Mouse (Mus musculus) limb, embryonic 14.5 days (tissue): ENCODE measurements around the gene Dnase2a. TPM values are rescaled to one million over a fixed set of nuclear protein-coding genes. Genes with fewer than 3 reads are reported as not detected.

Experiments used
- ATAC-seq: fragments of 200-750 bp; cut with Nextera tagmentation; 2 replicates; pipeline ENCODE4 v1.8.0; 2017; ENCODE audit warnings: low read depth, moderate number of reproducible peaks, moderate TSS enrichment; ENCODE audit not compliant: low FRiP score
- DNase-seq: peaks from one replicate; pipeline ENCODE4 v3.0.0-alpha.2; 2015; ENCODE audit warnings: low spot score
- H3K27ac ChIP-seq: fragments of 300-500 bp; sonication (generic); replicated peaks from 2 replicates; pipeline ENCODE4 v1.5.1; 2014; ENCODE audit warnings: low read depth, mild to moderate bottlenecking, low read length, moderate library complexity, mixed read lengths
- H3K27me3 ChIP-seq: fragments of 300-500 bp; sonication (generic); 2 replicates; pipeline ENCODE4 v1.6.1; 2014; ENCODE audit warnings: low read length, mixed read lengths; ENCODE audit not compliant: control insufficient read depth, insufficient read depth
- H3K36me3 ChIP-seq: fragments of 300-500 bp; sonication (generic); 2 replicates; pipeline ENCODE4 v1.6.1; 2014; ENCODE audit warnings: mild to moderate bottlenecking, low read length, moderate library complexity, mixed read lengths; ENCODE audit not compliant: control insufficient read depth, insufficient read depth
- H3K4me1 ChIP-seq: fragments of 300-500 bp; sonication (generic); 2 replicates; pipeline ENCODE4 v1.6.1; 2014; ENCODE audit warnings: antibody characterized with exemption, low read length, mixed read lengths; ENCODE audit not compliant: control insufficient read depth, insufficient read depth
- H3K4me2 ChIP-seq: fragments of 300-500 bp; sonication (generic); replicated peaks from 2 replicates; pipeline ENCODE4 v1.6.1; 2014; ENCODE audit warnings: low read depth, mild to moderate bottlenecking, low read length, moderate library complexity; ENCODE audit not compliant: severe bottlenecking
- H3K4me3 ChIP-seq: fragments of 300-500 bp; sonication (generic); replicated peaks from 2 replicates; pipeline ENCODE4 v1.5.1; 2014; ENCODE audit warnings: low read length
- H3K9ac ChIP-seq: fragments of 300-500 bp; sonication (generic); 2 replicates; pipeline ENCODE4 v1.6.1; 2014; ENCODE audit warnings: mild to moderate bottlenecking, low read depth, low read length, moderate library complexity; ENCODE audit not compliant: severe bottlenecking
- H3K9me3 ChIP-seq: fragments of 300-500 bp; sonication (generic); 2 replicates; pipeline ENCODE4 v1.6.1; 2016; ENCODE audit warnings: low read length; ENCODE audit not compliant: control insufficient read depth
- POLR2A ChIP-seq: fragments of 200-500 bp; IDR thresholded peaks from 2 replicates; pipeline ENCODE4 v1.8.0; 2012; ENCODE audit warnings: inconsistent platforms, mild to moderate bottlenecking, moderate library complexity, borderline replicate concordance; ENCODE audit not compliant: insufficient read depth, insufficient read length; ENCODE audit errors: extremely low read depth
- WGBS: fragments of 180-500 bp; shearing (Covaris S2); extraction: QIAGEN DNeasy Blood & Tissue Kit; methylation state at CpG from one replicate; pipeline ENCODE4 v1.1.7; 2014; 5-methylcytosine and 5-hydroxymethylcytosine counted together
- polyA plus RNA-seq, 2 experiments: library from polyadenylated mRNA; depleted of rRNA in 1 of 2; stranded (reverse) in 1 of 2; unstranded in 1 of 2; fragments of >200 nt; fragmentation: Nextera tagmentation in 1 of 2; extraction: Ambion mirVana in 1 of 2; gene quantifications; 2 replicates each; pipeline versions ENCODE4 v1.2.1 to v1.2.3; 2012 to 2014

Gene Dnase2a
- polyA plus RNA-seq, 2 experiments, result 13.8 to 18.5 TPM

DNA sequence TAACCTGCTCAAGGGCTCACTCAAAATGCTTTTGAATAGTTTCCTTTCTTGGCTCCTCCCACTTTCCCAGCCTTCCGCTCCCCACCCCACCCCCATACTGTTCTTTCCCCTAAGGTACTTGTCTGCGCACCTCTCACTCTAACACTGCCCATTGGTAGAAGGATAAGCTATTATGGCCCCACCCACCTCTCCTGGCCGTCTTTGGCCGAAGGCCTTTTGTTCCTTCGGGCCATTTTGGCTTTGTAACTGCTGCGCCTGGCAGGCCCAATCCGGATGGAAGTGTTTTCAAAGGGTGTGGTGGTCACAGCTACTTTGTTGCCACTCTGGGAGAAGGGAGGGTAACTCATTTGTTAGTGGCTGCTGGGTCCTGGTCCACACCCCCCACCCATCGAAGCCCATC, 6.9 kb downstream of the Dnase2a start:
- ATAC-seq (no peak), DNase-seq (no peak)
- peaks cover 19% of the 10 kb centered on the region for H3K27me3 ChIP-seq
- H3K27ac ChIP-seq, result no peak overlapping the region
- H3K9me3 ChIP-seq, result no peaks in the 10 kb centered on the region
- H3K4me1 ChIP-seq, result no peaks in the 10 kb centered on the region
- WGBS, result 84% methylated on average over 8 of the region's 8 CpGs
- no peak overlapping the region for H3K4me2 ChIP-seq
- no peak overlapping the region for H3K9ac ChIP-seq
- H3K4me3 ChIP-seq, result no peak overlapping the region
- TF ChIP-seq POLR2A, result no peak
- H3K36me3 ChIP-seq, result no peaks in the 10 kb centered on the region

DNA sequence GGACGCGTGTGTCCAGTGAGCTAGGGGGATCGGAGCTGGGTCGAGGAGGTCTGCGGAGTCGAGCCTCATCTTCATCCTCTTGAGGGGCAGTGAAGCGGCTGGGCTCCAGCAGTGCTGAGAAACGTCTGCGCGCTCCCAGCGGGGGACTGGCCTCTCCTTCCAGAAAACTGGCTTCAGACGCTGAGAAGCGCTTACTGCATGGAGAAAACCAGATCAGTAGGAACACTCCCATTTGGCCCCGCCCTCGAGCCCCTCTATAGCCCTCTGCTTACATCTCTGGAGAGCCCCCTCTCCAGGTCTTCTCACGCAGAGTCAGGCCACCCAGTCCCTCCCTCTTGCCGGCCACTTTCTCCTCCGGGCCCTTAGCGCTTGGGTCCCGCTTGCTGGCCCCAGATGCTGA, 9.4 kb downstream of the Dnase2a start:
- DNase-seq, result no peak
- no peak for ATAC-seq

DNA sequence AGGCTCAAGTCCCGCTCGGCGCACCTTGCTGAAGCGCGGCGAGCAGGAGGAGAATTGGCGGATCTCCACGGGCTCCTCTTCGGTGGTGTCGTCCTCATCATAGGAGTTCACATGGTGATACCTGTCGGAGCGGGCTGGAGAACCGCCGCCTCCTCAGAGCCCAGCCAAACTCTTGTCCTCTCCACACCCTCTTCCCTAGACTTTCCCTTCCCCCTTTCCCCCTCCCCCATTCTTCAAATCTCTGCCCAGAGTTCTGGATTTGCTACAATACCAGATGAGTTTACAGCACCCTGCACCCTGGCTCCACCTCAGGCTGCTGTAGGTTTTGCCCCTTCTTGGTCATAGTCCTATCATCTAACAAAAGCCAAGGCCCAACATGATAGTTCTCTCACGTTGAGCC, 10.3 kb downstream of the Dnase2a start:
- Histone ChIP-seq H3K36me3 (no peaks in the 10 kb centered on the region), H3K27me3 (no peaks in the 10 kb centered on the region; the same call in 1 of the 2 replicates), H3K9ac (no peak overlapping the region), H3K4me2 (no peak overlapping the region), H3K9me3 (no peaks in the 10 kb centered on the region), H3K4me3 (no peak overlapping the region), H3K4me1 (no peaks in the 10 kb centered on the region), H3K27ac (no peak overlapping the region)
- WGBS, result 91% methylated on average over 15 of the region's 15 CpGs
- no peak for TF ChIP-seq POLR2A
- ATAC-seq (no peak), DNase-seq (no peak)

More for the DNA sequence above, 9.4 kb downstream of the Dnase2a start:
- Histone ChIP-seq H3K27me3 (peaks cover 5% of the 10 kb centered on the region; the same call in 1 of the 2 replicates), H3K4me3 (no peak overlapping the region), H3K36me3 (no peaks in the 10 kb centered on the region), H3K9ac (no peak overlapping the region), H3K9me3 (no peaks in the 10 kb centered on the region), H3K4me1 (no peaks in the 10 kb centered on the region), H3K27ac (no peak overlapping the region), H3K4me2 (no peak overlapping the region)
- 29% methylated on average over 20 of the region's 20 CpGs for WGBS
- no peak for TF ChIP-seq POLR2A

DNA sequence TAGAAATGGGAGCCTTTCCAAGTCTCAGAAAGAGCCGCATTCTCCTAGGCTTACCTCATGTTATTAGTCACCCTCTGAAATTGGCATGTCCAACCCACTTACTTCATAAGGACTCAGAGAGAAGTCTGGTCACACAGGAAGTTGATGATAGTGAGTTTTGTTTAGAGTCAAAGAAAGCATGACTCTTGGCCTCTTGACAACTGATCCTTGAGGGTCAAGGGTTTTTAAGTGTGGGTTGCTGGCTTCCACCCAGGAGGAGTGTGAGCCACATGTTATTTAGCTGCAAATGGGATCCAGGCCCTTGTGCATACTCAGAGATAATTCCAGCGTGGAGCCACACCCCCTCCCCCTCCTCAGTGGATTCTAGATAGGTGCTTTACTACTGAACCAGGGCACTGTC, 13.2 kb downstream of the Dnase2a start:
- no peak overlapping the region for H3K4me3 ChIP-seq
- ATAC-seq, result no peak
- H3K27ac ChIP-seq, result no peak overlapping the region
- no peaks in the 10 kb centered on the region for H3K36me3 ChIP-seq
- DNase-seq, result no peak
- no peak for TF ChIP-seq POLR2A
- H3K9ac ChIP-seq, result no peak overlapping the region
- no peak overlapping the region for H3K4me2 ChIP-seq
- no peaks in the 10 kb centered on the region for H3K9me3 ChIP-seq
- 64% methylated on average over 2 of the region's 2 CpGs for WGBS
- no peaks in the 10 kb centered on the region; the same call in 1 of the 2 replicates for H3K27me3 ChIP-seq
- no peaks in the 10 kb centered on the region for H3K4me1 ChIP-seq

DNA sequence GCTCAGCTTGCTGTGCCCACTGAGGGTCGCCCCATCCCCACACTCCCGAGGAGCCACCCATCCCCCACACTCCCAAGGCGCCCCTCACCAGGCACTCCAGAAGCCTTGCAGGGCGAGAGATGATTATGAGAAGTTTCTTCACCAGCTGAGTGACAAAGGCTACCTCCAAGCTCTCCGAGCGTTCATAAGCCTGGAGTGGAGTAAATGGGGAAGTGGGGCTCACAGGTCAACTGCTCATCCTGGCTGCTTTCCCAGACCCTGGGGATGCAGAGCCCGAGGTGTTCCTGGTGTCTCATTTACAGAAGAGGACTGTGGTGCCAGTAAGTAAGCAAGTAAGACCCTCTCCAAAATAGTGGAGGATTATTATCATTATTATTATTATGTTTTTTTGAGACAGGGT, 17.2 kb downstream of the Dnase2a start:
- Histone ChIP-seq H3K4me3 (no peak overlapping the region), H3K9me3 (no peaks in the 10 kb centered on the region), H3K4me2 (no peak overlapping the region), H3K36me3 (no peaks in the 10 kb centered on the region), H3K27me3 (peaks cover 17% of the 10 kb centered on the region), H3K4me1 (no peaks in the 10 kb centered on the region), H3K27ac (no peak overlapping the region), H3K9ac (no peak overlapping the region)
- no peak for TF ChIP-seq POLR2A
- WGBS, result 74% methylated on average over 7 of the region's 7 CpGs
- DNase-seq (no peak), ATAC-seq (no peak)

DNA sequence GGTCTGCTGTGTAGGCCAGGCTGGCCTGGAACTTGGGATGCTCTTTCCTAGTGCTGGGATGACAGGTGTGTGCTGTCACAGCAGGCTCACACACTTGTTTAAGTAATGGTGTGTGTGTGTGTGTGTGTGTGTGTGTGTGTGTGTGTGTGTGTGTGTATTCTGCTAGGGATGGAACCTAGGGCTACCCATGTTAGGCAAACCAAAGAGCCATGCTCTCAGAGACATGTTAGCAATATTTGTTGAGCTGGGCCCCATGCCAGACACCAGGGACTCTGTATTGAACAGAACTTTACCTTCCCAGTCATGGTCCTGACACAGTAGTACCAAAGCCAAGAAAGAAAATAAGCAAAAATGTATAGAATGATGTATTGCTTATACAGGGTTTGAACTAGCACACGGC, 19.2 kb downstream of the Dnase2a start:
- H3K4me2 ChIP-seq, result no peak overlapping the region
- ATAC-seq (no peak), DNase-seq (no peak)
- no peak overlapping the region for H3K4me3 ChIP-seq
- H3K4me1 ChIP-seq, result no peaks in the 10 kb centered on the region
- WGBS, result 83% methylated on average over 1 of the region's 1 CpGs
- no peak overlapping the region for H3K27ac ChIP-seq
- peaks cover 21% of the 10 kb centered on the region for H3K27me3 ChIP-seq
- H3K9ac ChIP-seq, result no peak overlapping the region
- no peaks in the 10 kb centered on the region for H3K36me3 ChIP-seq
- H3K9me3 ChIP-seq, result no peaks in the 10 kb centered on the region
- TF ChIP-seq POLR2A, result no peak
